Mouse (Mus musculus) G1E (cell line): ENCODE data around the gene Slc25a40. TPM values are rescaled to one million over a fixed set of nuclear protein-coding genes. Genes with fewer than 3 reads are reported as not detected.

Experiments
- ATAC-seq: 2 replicates; pipeline ENCODE4 v1.8.0; 2016; ENCODE audit warnings: mild to moderate bottlenecking; ENCODE audit not compliant: insufficient number of reproducible peaks, poor library complexity, low FRiP score, severe bottlenecking; ENCODE audit errors: extremely low read depth
- DNase-seq: peaks from one replicate; pipeline ENCODE4 v3.0.0; 2012; ENCODE audit warnings: low spot score
- H3K27me3 ChIP-seq: 2 replicates; pipeline ENCODE4 v1.6.1; 2012; ENCODE audit warnings: mild to moderate bottlenecking, low read length, inconsistent platforms; ENCODE audit not compliant: insufficient read depth
- H3K36me3 ChIP-seq: replicated peaks from 2 replicates; pipeline ENCODE3; 2012; ENCODE audit warnings: mild to moderate bottlenecking, inconsistent platforms
- H3K4me1 ChIP-seq: 2 replicates; pipeline ENCODE4 v1.6.1; 2012; ENCODE audit warnings: low read depth, low read length, inconsistent platforms, mixed read lengths; ENCODE audit not compliant: insufficient read depth
- H3K4me3 ChIP-seq: 2 replicates; pipeline ENCODE4 v1.5.1; 2012; ENCODE audit warnings: low read depth, mild to moderate bottlenecking, inconsistent platforms, low read length, moderate library complexity, mixed read lengths
- H3K9me3 ChIP-seq: replicated peaks from 2 replicates; pipeline ENCODE4 v1.6.1; 2012; ENCODE audit warnings: inconsistent platforms
- CTCF ChIP-seq: IDR thresholded peaks from 2 replicates; pipeline ENCODE4 v1.5.1; 2012; ENCODE audit warnings: low read depth, low read length, inconsistent platforms, mixed read lengths
- GATA1 ChIP-seq: IDR thresholded peaks from 2 replicates; pipeline ENCODE4 v1.6.1; 2012; ENCODE audit warnings: borderline replicate concordance, low read length, inconsistent platforms, mixed read lengths
- GATA2 ChIP-seq: IDR thresholded peaks from 2 replicates; pipeline ENCODE4 v1.6.1; 2012; ENCODE audit warnings: low read depth, low read length, inconsistent platforms, borderline replicate concordance
- POLR2AphosphoS5 ChIP-seq: IDR thresholded peaks from 2 replicates; pipeline ENCODE4 v1.6.1; 2012; ENCODE audit warnings: low read depth, low read length, inconsistent platforms; ENCODE audit not compliant: insufficient replicate concordance
- TAL1 ChIP-seq: conservative IDR thresholded peaks from 2 replicates; pipeline ENCODE4 v1.6.1; 2012; ENCODE audit warnings: low read depth, low read length, inconsistent platforms, mixed read lengths
- polyA plus RNA-seq: library from polyadenylated mRNA; stranded (reverse); fragments of >175 nt; gene quantifications from 2 replicates; pipeline ENCODE4 v1.2.3, GENCODE M21; 2012
- total RNA-seq, 2 experiments: library from RNA; stranded (forward) in 1 of 2; stranded (reverse) in 1 of 2; fragments of 200-1000 nt in 1 of 2; fragments of >200 nt in 1 of 2; fragmentation: Nextera tagmentation in 1 of 2; gene quantifications; 2 replicates each; pipeline ENCODE4 v1.2.3; 2014 to 2017

The Slc25a40 gene
- total and polyA plus RNA-seq, 3 experiments, result 1.6 to 44.7 (median 23.6) TPM

DNA sequence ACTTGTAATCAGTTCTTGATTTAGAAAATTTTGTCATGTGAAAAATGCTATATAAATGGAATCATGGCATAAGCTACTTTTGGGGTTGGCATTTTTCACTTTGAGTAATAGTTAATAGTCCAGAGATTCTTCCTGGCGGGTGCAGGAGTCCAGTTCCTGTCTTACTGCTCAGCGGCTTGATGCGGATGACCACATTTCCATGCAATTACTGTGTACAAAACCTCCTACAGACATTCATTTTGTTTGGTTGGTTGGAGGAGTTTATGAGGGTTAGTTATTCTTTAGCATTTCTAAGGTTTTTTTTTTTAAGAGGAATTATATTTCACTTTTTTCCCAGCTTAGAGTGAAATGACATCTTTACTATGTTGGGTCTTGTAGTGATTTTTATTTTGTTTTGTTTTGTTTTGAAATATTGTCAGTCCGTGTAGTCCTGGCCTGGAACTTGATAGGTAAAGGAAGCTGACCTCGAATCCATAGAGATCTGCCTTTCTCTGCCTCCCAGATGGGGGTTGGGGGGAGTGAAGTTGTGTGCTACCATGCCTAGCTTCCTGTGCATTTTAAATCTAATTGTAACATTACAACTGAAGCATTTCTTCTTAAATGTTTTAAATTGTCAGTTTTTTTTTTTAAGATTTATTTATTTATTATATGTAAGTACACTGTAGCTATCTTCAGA lies 15.0 kb downstream of the Slc25a40 start:
- no peak for TF ChIP-seq GATA1
- no peak for TF ChIP-seq GATA2
- TF ChIP-seq POLR2AphosphoS5, result no peak
- TF ChIP-seq TAL1, result no peak
- TF ChIP-seq CTCF, result no peak
- Histone ChIP-seq H3K4me3 (no peak overlapping the region), H3K9me3 (no peaks in the 10 kb centered on the region), H3K27me3 (no peaks in the 10 kb centered on the region), H3K4me1 (no peaks in the 10 kb centered on the region), H3K36me3 (peaks cover 29% of the 10 kb centered on the region)
- DNase-seq (no peak), ATAC-seq (no peak)

GRCm38 (mm10) chr5:8439095-8439494 lies 16.4 kb downstream of the Slc25a40 start:
- no peaks in the 10 kb centered on the region for H3K9me3 ChIP-seq
- DNase-seq, result no peak
- no peak for ATAC-seq
- no peak overlapping the region for H3K4me3 ChIP-seq
- no peaks in the 10 kb centered on the region for H3K27me3 ChIP-seq
- H3K36me3 ChIP-seq, result peaks cover 31% of the 10 kb centered on the region
- H3K4me1 ChIP-seq, result no peaks in the 10 kb centered on the region
- TF ChIP-seq GATA2, result no peak
- no peak for TF ChIP-seq TAL1
- no peak for TF ChIP-seq POLR2AphosphoS5
- TF ChIP-seq CTCF, result no peak
- no peak for TF ChIP-seq GATA1

DNA sequence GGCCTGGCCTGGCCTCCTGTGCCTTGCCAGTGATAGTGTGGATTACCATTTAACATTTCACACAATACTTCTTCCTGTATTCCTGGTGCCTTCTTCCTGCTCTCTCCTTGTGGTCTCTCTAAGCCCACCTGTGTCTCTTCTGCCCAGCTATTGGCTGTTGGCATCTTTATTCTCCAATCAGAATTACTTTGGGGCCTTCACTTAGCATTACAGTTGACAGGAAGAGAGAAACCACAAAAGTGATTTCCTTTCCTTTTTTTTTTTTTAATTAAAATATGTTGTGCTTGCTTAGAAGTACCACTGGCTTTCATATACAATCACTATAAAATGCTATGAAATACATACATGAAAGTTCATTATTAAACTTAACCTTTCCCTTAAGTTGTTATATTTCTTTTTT lies 32.9 kb downstream of the Slc25a40 start:
- ATAC-seq (no peak), DNase-seq (no peak)
- TF ChIP-seq GATA1 (no peak), CTCF (no peak), POLR2AphosphoS5 (no peak), TAL1 (no peak), GATA2 (no peak)
- H3K36me3 ChIP-seq, result peaks cover 39% of the 10 kb centered on the region
- no peaks in the 10 kb centered on the region for H3K4me1 ChIP-seq
- no peaks in the 10 kb centered on the region for H3K9me3 ChIP-seq
- H3K4me3 ChIP-seq, result no peak overlapping the region
- H3K27me3 ChIP-seq, result no peaks in the 10 kb centered on the region

GRCm38 (mm10) chr5:8456561-8456960 lies 33.9 kb downstream of the Slc25a40 start:
- H3K4me1 ChIP-seq, result no peaks in the 10 kb centered on the region
- ATAC-seq, result no peak
- H3K36me3 ChIP-seq, result peaks cover 38% of the 10 kb centered on the region
- H3K4me3 ChIP-seq, result no peak overlapping the region
- DNase-seq, result no peak
- H3K27me3 ChIP-seq, result no peaks in the 10 kb centered on the region
- H3K9me3 ChIP-seq, result no peaks in the 10 kb centered on the region
- TF ChIP-seq GATA2 (no peak), TAL1 (no peak), CTCF (no peak), POLR2AphosphoS5 (no peak), GATA1 (no peak)

DNA sequence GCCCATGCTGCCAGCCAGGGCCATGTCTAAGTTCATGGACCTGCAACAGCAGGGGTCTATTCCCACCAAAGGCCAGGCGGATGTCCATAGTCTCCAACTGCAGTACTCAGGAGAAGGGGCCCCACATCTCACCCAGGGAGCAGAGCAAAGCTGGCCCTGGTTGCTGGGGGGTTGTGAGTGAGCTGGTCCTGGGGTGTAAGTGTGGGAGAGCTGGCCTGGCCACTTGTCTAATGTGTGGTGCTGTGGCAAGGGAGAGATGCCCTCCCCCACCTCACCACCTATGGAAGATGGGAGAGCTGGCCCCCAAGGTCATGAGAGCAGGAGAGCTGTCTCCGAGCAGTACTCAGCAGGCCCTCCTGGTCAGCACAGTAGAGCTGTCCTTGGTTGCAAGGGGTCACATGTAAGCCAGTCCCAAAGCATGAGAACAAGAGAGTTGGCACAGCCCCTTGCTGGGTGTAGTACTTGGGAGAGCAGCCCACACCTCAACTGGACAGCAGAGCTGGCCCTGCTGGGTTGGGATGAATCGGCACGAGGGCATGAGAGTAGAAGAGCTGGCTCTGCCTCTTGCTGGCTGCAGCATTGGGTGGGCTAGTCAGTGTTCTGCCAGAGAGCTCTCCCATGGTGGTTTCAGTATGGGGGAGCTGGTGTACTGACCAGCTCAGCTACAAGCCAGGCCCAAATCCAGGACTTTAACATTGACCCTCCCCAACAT lies 65.5 kb downstream of the Slc25a40 start:
- no peaks in the 10 kb centered on the region for H3K36me3 ChIP-seq
- peaks cover 13% of the 10 kb centered on the region for H3K27me3 ChIP-seq
- ATAC-seq (no peak), DNase-seq (no peak)
- H3K9me3 ChIP-seq, result no peaks in the 10 kb centered on the region
- no peak overlapping the region for H3K4me3 ChIP-seq
- no peaks in the 10 kb centered on the region for H3K4me1 ChIP-seq
- TF ChIP-seq TAL1 (no peak), GATA2 (no peak), CTCF (no peak), GATA1 (no peak), POLR2AphosphoS5 (no peak)

DNA sequence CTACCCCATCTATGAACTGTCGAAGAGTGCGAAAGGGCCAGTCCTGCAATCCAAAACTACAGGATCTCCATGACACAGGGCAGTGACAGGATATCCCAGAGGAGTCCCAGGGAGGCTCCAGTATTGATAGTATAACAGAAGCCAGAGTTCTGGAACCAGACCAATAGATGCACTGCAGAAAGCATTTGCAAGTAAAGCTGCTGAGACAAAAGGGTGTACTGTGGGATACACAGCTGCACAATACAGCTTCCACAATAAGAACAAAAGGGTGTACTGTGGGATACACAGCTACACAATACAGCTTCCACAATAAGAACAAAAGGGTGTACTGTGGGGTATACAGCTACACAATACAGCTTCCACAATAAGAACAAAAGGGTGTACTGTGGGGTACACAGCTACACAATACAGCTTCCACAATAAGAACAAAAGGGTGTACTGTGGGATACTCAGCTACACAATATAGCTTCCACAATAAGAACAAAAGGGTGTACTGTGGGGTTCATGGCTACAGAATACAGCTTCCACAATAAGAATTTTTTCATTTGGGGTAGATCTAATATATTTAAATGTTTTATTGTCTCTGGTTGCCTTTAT lies 66.1 kb downstream of the Slc25a40 start:
- Histone ChIP-seq H3K27me3 (peaks cover 11% of the 10 kb centered on the region), H3K36me3 (no peaks in the 10 kb centered on the region), H3K4me3 (no peak overlapping the region), H3K4me1 (no peaks in the 10 kb centered on the region), H3K9me3 (no peaks in the 10 kb centered on the region)
- no peak for ATAC-seq
- no peak for DNase-seq
- TF ChIP-seq GATA1 (no peak), GATA2 (no peak), CTCF (no peak), POLR2AphosphoS5 (no peak), TAL1 (no peak)
